Mouse (Mus musculus) kidney, postnatal 0 days (tissue): ENCODE measurements around the gene Myf5. TPM values are rescaled to one million over a fixed set of nuclear protein-coding genes. Genes with fewer than 3 reads are reported as not detected.

Experiments used
- ATAC-seq: fragments of 200-750 bp; cut with Nextera tagmentation; replicated peaks from 2 replicates; pipeline ENCODE4 v1.8.0; 2017; ENCODE audit warnings: low read depth, moderate number of reproducible peaks, moderate TSS enrichment, moderate library complexity; ENCODE audit not compliant: low FRiP score
- DNase-seq: peaks from one replicate; pipeline ENCODE4 v3.0.0-alpha.2; 2016; ENCODE audit warnings: low spot score
- H3K27ac ChIP-seq: fragments of 300-500 bp; sonication (generic); 2 replicates; pipeline ENCODE4 v1.5.1; 2014; ENCODE audit warnings: mild to moderate bottlenecking
- H3K27me3 ChIP-seq: fragments of 300-500 bp; sonication (generic); 2 replicates; pipeline ENCODE4 v1.6.1; 2014; ENCODE audit warnings: low read length, mixed read lengths; ENCODE audit not compliant: insufficient read depth
- H3K36me3 ChIP-seq: fragments of 300-500 bp; sonication (generic); 2 replicates; pipeline ENCODE4 v1.6.1; 2014; ENCODE audit warnings: low read length, mixed read lengths; ENCODE audit not compliant: insufficient read depth
- H3K4me1 ChIP-seq: fragments of 300-500 bp; sonication (generic); replicated peaks from 2 replicates; pipeline ENCODE4 v1.6.1; 2014; ENCODE audit warnings: antibody characterized with exemption, low read length, mixed read lengths; ENCODE audit not compliant: insufficient read depth
- H3K4me2 ChIP-seq: fragments of 300-500 bp; sonication (generic); 2 replicates; pipeline ENCODE4 v1.6.1; 2014; ENCODE audit warnings: mild to moderate bottlenecking, low read length, moderate library complexity, mixed read lengths
- H3K4me3 ChIP-seq: fragments of 300-500 bp; sonication (generic); replicated peaks from 2 replicates; pipeline ENCODE4 v1.5.1; 2014; ENCODE audit warnings: low read depth, low read length
- H3K9ac ChIP-seq: fragments of 300-500 bp; sonication (generic); 2 replicates; pipeline ENCODE4 v1.6.1; 2014; ENCODE audit warnings: low read depth, low read length
- H3K9me3 ChIP-seq: fragments of 300-500 bp; sonication (generic); replicated peaks from 2 replicates; pipeline ENCODE4 v1.6.1; 2016; ENCODE audit warnings: low read length, inconsistent platforms, mixed read lengths
- CTCF ChIP-seq: IDR thresholded peaks from 2 replicates; pipeline ENCODE4 v1.5.1; 2016; ENCODE audit warnings: antibody characterized with exemption, low read depth, mild to moderate bottlenecking, moderate library complexity
- WGBS: fragments of 180-500 bp; shearing (Covaris S2); extraction: QIAGEN DNeasy Blood & Tissue Kit; methylation state at CpG from one replicate; pipeline ENCODE4 v1.1.7; 2014; 5-methylcytosine and 5-hydroxymethylcytosine counted together
- microRNA-seq: library from miRNA; unstranded; fragments of <30 nt; microRNA quantifications from one replicate; pipeline ENCODE4, GENCODE M21; 2016
- polyA plus RNA-seq: library from polyadenylated mRNA; unstranded; fragments of >200 nt; fragmentation: Nextera tagmentation; extraction: Ambion mirVana; gene quantifications from 2 replicates; pipeline ENCODE4 v1.2.1, GENCODE M21; 2015

Myf5 gene
- polyA plus RNA-seq, 1 experiment from 2014 or later = 0.05 TPM

GRCm38 (mm10) chr10:107449496-107450330 lies 36.2 kb downstream of the Myf5 start:
- TF ChIP-seq CTCF = no peak
- no peak for ATAC-seq
- no peak overlapping the region for H3K4me2 ChIP-seq
- WGBS = 79% methylated on average over 5 of the region's 5 CpGs
- no peaks in the 10 kb centered on the region for H3K36me3 ChIP-seq
- no peak overlapping the region for H3K4me3 ChIP-seq
- no peak for DNase-seq
- no peaks in the 10 kb centered on the region for H3K27me3 ChIP-seq
- no peaks in the 10 kb centered on the region for H3K9me3 ChIP-seq
- H3K27ac ChIP-seq = no peak overlapping the region
- no peak overlapping the region for H3K9ac ChIP-seq
- H3K4me1 ChIP-seq = no peaks in the 10 kb centered on the region

- no peaks in the 10 kb centered on the region for H3K27me3 ChIP-seq
- H3K27ac ChIP-seq = no peak overlapping the region
- no peaks in the 10 kb centered on the region for H3K4me1 ChIP-seq
- H3K9ac ChIP-seq = no peak overlapping the region
- no peaks in the 10 kb centered on the region for H3K36me3 ChIP-seq
- DNase-seq (peak; percentile 31), ATAC-seq (no peak)
- H3K4me3 ChIP-seq = no peak overlapping the region
- H3K4me2 ChIP-seq = no peak overlapping the region
- WGBS = 12% methylated on average over 4 of the region's 4 CpGs
- H3K9me3 ChIP-seq = no peaks in the 10 kb centered on the region
- peak; percentile 85 for TF ChIP-seq CTCF
Observed at GRCm38 (mm10) chr10:107442781-107443180, 43.2 kb downstream of the Myf5 start.

DNA sequence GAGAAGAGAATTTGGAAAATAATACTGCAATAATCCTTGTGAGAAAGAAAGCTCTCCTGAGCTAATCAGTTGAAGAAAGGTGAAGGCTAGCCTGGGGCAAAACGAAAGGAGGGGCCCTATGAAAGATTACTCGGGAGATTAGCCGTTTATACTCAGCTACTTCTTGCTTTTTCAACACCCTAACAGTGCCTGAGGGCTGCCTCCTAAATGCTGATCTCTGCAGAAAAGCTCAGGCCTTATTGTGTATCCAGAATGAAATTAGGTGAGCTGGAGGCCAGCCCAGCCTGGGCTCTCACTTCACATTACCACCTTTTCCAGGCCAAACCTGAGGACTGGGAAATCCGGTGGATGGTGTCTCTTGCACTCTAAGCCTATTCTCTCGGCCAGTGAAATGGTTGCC lies 49.0 kb downstream of the Myf5 start:
- Histone ChIP-seq H3K4me1 (no peaks in the 10 kb centered on the region), H3K27ac (no peak overlapping the region), H3K27me3 (no peaks in the 10 kb centered on the region), H3K9ac (no peak overlapping the region), H3K4me3 (no peak overlapping the region), H3K9me3 (no peaks in the 10 kb centered on the region), H3K4me2 (no peak overlapping the region), H3K36me3 (no peaks in the 10 kb centered on the region)
- no peak for TF ChIP-seq CTCF
- DNase-seq (no peak), ATAC-seq (no peak)
- WGBS = 63% methylated on average over 5 of the region's 5 CpGs

Small RNA genes within 50 kb of the gene (microRNA-seq; reads per million reads assigned to microRNA genes)
- gene Gm44403 = not detected

Other genes with a start within 250 kb of the Myf5 start
- gene Lin7a, start 214.4 kb downstream of the Myf5 start, polyA plus RNA-seq = 0.54 and 1.3 TPM in 2 replicates
- gene Myf6, start 8.6 kb upstream of the Myf5 start, polyA plus RNA-seq = not detected in 2 replicates
- 0.09 and 0.14 TPM in 2 replicates for gene Ptprq, start 233.9 kb upstream of the Myf5 start, polyA plus RNA-seq